Mouse (Mus musculus): ENCODE results near the gene Bace2. TPM values are rescaled to one million over a fixed set of nuclear protein-coding genes. Genes with fewer than 3 reads are reported as not detected.

The Bace2 gene
- total and polyA plus RNA-seq, 3 experiments = not detected

GRCm38 (mm10) chr16:97438191-97438590, 81.6 kb downstream of the Bace2 start:
- Histone ChIP-seq H3K9ac (ENCODE audit: control insufficient read depth, low read depth, low read length, poor library complexity, severe bottlenecking) (no peak overlapping the region), H3K4me1 (ENCODE audit: control insufficient read depth in 1 of 2, insufficient read depth in 2 of 2, low read length in 2 of 2) (no peaks in the 10 kb centered on the region), H3K9me3 (replicated peaks; ENCODE audit: insufficient read depth, low read length) (no peaks in the 10 kb centered on the region), H3K27ac (ENCODE audit: control insufficient read depth, low read depth, low read length) (no peak overlapping the region), H3K36me3 (ENCODE audit: control insufficient read depth in 1 of 2, insufficient read depth in 2 of 2, low read length in 2 of 2) (no peaks in the 10 kb centered on the region), H3K79me2 (ENCODE audit: control insufficient read depth, insufficient read depth, low read length, poor library complexity) (no peaks in the 10 kb centered on the region), H3K27me3 (ENCODE audit: control insufficient read depth in 1 of 2, insufficient read depth in 2 of 2, low read length in 2 of 2) (no peaks in the 10 kb centered on the region; a peak in 1 of 4 replicates), H3K4me3 (ENCODE audit: control insufficient read depth in 1 of 2, insufficient read depth in 1 of 2, low read depth in 2 of 2, low read length in 2 of 2) (no peak overlapping the region)
- no peak for DNase-seq (ENCODE audit: low read depth, low spot score)
- TF ChIP-seq RAD21 (IDR thresholded peaks at IDR 0.05; ENCODE audit: low read depth, low read length) = no peak
- TF ChIP-seq ZKSCAN1 (IDR thresholded peaks at IDR 0.05; ENCODE audit: low read depth, low read length) = no peak
- TF ChIP-seq MYB (IDR thresholded peaks at IDR 0.05; ENCODE audit: low read depth, low read length) = no peak
- no peak for TF ChIP-seq E2F4 (IDR thresholded peaks at IDR 0.05; ENCODE audit: borderline replicate concordance, low read depth, low read length)
- no peak for TF ChIP-seq MYC (IDR thresholded peaks at IDR 0.05; ENCODE audit: low read depth, low read length)
- TF ChIP-seq BHLHE40 (IDR thresholded peaks at IDR 0.05; ENCODE audit: borderline replicate concordance, low read depth, low read length) = no peak
- TF ChIP-seq MAZ (IDR thresholded peaks at IDR 0.05; ENCODE audit: low read depth, low read length) = no peak
- TF ChIP-seq TBP (IDR thresholded peaks at IDR 0.05; ENCODE audit: low read depth, low read length) = no peak

- DNase-seq (ENCODE audit: low read depth, low spot score) = no peak
- Histone ChIP-seq H3K36me3 (ENCODE audit: control insufficient read depth in 1 of 2, insufficient read depth in 2 of 2, low read length in 2 of 2) (0 out of 4 replicates have a peak, but pooled peaks cover 0 to 2% of the 10 kb centered on the region in 2 experiments), H3K9ac (ENCODE audit: control insufficient read depth, low read depth, low read length, poor library complexity, severe bottlenecking) (no peak overlapping the region), H3K27ac (ENCODE audit: control insufficient read depth, low read depth, low read length) (no peak overlapping the region), H3K27me3 (ENCODE audit: control insufficient read depth in 1 of 2, insufficient read depth in 2 of 2, low read length in 2 of 2) (no peaks in the 10 kb centered on the region; a peak in 1 of 4 replicates), H3K4me1 (ENCODE audit: control insufficient read depth in 1 of 2, insufficient read depth in 2 of 2, low read length in 2 of 2) (no peaks in the 10 kb centered on the region; a peak in 1 of 4 replicates), H3K9me3 (replicated peaks; ENCODE audit: insufficient read depth, low read length) (no peaks in the 10 kb centered on the region), H3K4me3 (ENCODE audit: control insufficient read depth in 1 of 2, insufficient read depth in 1 of 2, low read depth in 2 of 2, low read length in 2 of 2) (no peak overlapping the region), H3K79me2 (ENCODE audit: control insufficient read depth, insufficient read depth, low read length, poor library complexity) (no peaks in the 10 kb centered on the region)
- TF ChIP-seq MAX (IDR thresholded peaks at IDR 0.05; ENCODE audit: low read length) = no peak
- no peak for TF ChIP-seq CHD2 (IDR thresholded peaks at IDR 0.05; ENCODE audit: low read length)
- no peak for TF ChIP-seq RAD21 (IDR thresholded peaks at IDR 0.05; ENCODE audit: low read depth, low read length)
- no peak for TF ChIP-seq JUND (IDR thresholded peaks at IDR 0.05; ENCODE audit: low read depth, low read length)
- no peak for TF ChIP-seq POLR2AphosphoS2 (IDR thresholded peaks at IDR 0.05; ENCODE audit: low read length)
- TF ChIP-seq SIN3A (IDR thresholded peaks at IDR 0.05; ENCODE audit: low read length) = no peak
- no peak for TF ChIP-seq NRF1 (IDR thresholded peaks at IDR 0.05; ENCODE audit: insufficient read depth, low read depth, low read length, poor library complexity, severe bottlenecking)
- TF ChIP-seq GATA1 (IDR thresholded peaks at IDR 0.05; ENCODE audit: low read depth, low read length) = no peak
- no peak for TF ChIP-seq MAZ (IDR thresholded peaks at IDR 0.05; ENCODE audit: low read depth, low read length)
- TF ChIP-seq USF2 (IDR thresholded peaks at IDR 0.05; ENCODE audit: borderline replicate concordance in 1 of 2, insufficient read depth in 1 of 2, low read depth in 1 of 2, low read length in 2 of 2) = no peak
- no peak for TF ChIP-seq MEF2A (IDR thresholded peaks at IDR 0.05; ENCODE audit: extremely low read depth, insufficient replicate concordance, low read depth, low read length, poor library complexity, severe bottlenecking)
- TF ChIP-seq UBTF (IDR thresholded peaks at IDR 0.05; ENCODE audit: borderline replicate concordance, insufficient read depth, low read depth, low read length) = no peak
- no peak for TF ChIP-seq ETS1 (IDR thresholded peaks at IDR 0.05; ENCODE audit: low read depth, low read length)
- TF ChIP-seq POLR2A (IDR thresholded peaks at IDR 0.05; ENCODE audit: control insufficient read depth in 1 of 2, insufficient read depth in 1 of 2, low read depth in 1 of 2, low read length in 2 of 2, poor library complexity in 1 of 2) = no peak
- TF ChIP-seq ZMIZ1 (IDR thresholded peaks at IDR 0.05; ENCODE audit: low read depth, low read length) = no peak
- TF ChIP-seq USF1 (IDR thresholded peaks at IDR 0.05; ENCODE audit: low read depth, low read length) = no peak
- no peak for TF ChIP-seq BHLHE40 (IDR thresholded peaks at IDR 0.05; ENCODE audit: borderline replicate concordance, low read depth, low read length)
- no peak for TF ChIP-seq MAFK (IDR thresholded peaks at IDR 0.05; ENCODE audit: borderline replicate concordance, low read depth, low read length)
Observed at GRCm38 (mm10) chr16:97441967-97442366, 85.4 kb downstream of the Bace2 start.
